Mouse (Mus musculus) spleen, adult 2 months (tissue): ENCODE data around the gene Gzmk. TPM values are rescaled to one million over a fixed set of nuclear protein-coding genes. Genes with fewer than 3 reads are reported as not detected.
A peak's percentile ranks its signal among the peaks of the same experiment; 100 is the strongest.

ENCODE experiments used
- DNase-seq, 2 experiments: peaks; one replicate each; pipeline versions ENCODE4 v3.0.0 to v3.0.0-alpha.2; 2012 to 2021; ENCODE audit warnings: low spot score in 2 of 2, low read depth in 1 of 2
- H3K27ac ChIP-seq: fragments of 200-500 bp; 2 replicates; pipeline ENCODE4 v1.5.1; 2012; ENCODE audit warnings: low read length, inconsistent platforms; ENCODE audit not compliant: insufficient read depth
- H3K27me3 ChIP-seq: fragments of 200-500 bp; 2 replicates; pipeline ENCODE4 v1.6.1; 2012; ENCODE audit warnings: mild to moderate bottlenecking, moderate library complexity, low read length, inconsistent platforms; ENCODE audit not compliant: control insufficient read depth, insufficient read depth
- H3K36me3 ChIP-seq: fragments of 200-500 bp; 2 replicates; pipeline ENCODE4 v1.6.1; 2012; ENCODE audit warnings: mild to moderate bottlenecking, low read length, inconsistent platforms; ENCODE audit not compliant: control insufficient read depth, insufficient read depth
- H3K4me1 ChIP-seq: fragments of 200-500 bp; 2 replicates; pipeline ENCODE4 v1.6.1; 2011; ENCODE audit warnings: inconsistent platforms; ENCODE audit not compliant: control insufficient read depth, insufficient read depth, insufficient read length
- H3K4me3 ChIP-seq: fragments of 200-500 bp; 2 replicates; pipeline ENCODE4 v1.5.1; 2011; ENCODE audit warnings: mild to moderate bottlenecking, inconsistent platforms; ENCODE audit not compliant: insufficient read depth, insufficient read length; ENCODE audit errors: extremely low read depth
- CTCF ChIP-seq: fragments of 200-500 bp; IDR thresholded peaks from 2 replicates; pipeline ENCODE4 v1.5.1; 2011; ENCODE audit warnings: mild to moderate bottlenecking, inconsistent platforms; ENCODE audit not compliant: insufficient read depth, insufficient read length, insufficient replicate concordance; ENCODE audit errors: extremely low read depth
- POLR2A ChIP-seq: fragments of 200-500 bp; IDR thresholded peaks from 2 replicates; pipeline ENCODE4 v1.6.1; 2011; ENCODE audit warnings: low read depth, low read length, inconsistent platforms
- WGBS: fragments of 180-500 bp; shearing (Covaris S2); methylation state at CpG from one replicate; pipeline ENCODE4 v1.1.7; 2018; 5-methylcytosine and 5-hydroxymethylcytosine counted together
- polyA plus RNA-seq: library from polyadenylated mRNA; depleted of rRNA; stranded (reverse); fragments of >200 nt; gene quantifications from 2 replicates; pipeline ENCODE4 v1.2.3, GENCODE M21; 2012; rRNA removed

The Gzmk gene
- 0.18 and 0.28 TPM in 2 replicates for polyA plus RNA-seq

GRCm38 (mm10) chr13:113225811-113226210 is at the start of gene Gzmk:
Gene Gzmk, minus strand, starts transcription at chr13:113225908.
- no peak for TF ChIP-seq CTCF
- no peak for TF ChIP-seq POLR2A
- no peak within 1 kb of the TSS for H3K27ac ChIP-seq
- WGBS: 77% methylated on average over 7 of the region's 7 CpGs
- no peaks in the 10 kb centered on the region for H3K27me3 ChIP-seq
- no peaks in the 10 kb centered on the region for H3K4me1 ChIP-seq
- H3K36me3 ChIP-seq: no peaks in the 10 kb centered on the region
- H3K4me3 ChIP-seq: no peak within 1 kb of the TSS
- no peak for DNase-seq

- Histone ChIP-seq H3K36me3 (no peaks in the 10 kb centered on the region), H3K4me1 (peaks cover 2% of the 10 kb centered on the region; the same call in 1 of the 2 replicates), H3K27me3 (no peaks in the 10 kb centered on the region), H3K4me3 (no peak overlapping the region), H3K27ac (no peak overlapping the region)
- no peak for DNase-seq
- no peak for TF ChIP-seq CTCF
- no peak for TF ChIP-seq POLR2A
- 66% methylated on average over 8 of the region's 8 CpGs for WGBS
Observed at GRCm38 (mm10) chr13:113271189-113271588, 45.5 kb upstream of the Gzmk start.

- 64% methylated on average over 18 of the region's 18 CpGs for WGBS
- H3K36me3 ChIP-seq: no peaks in the 10 kb centered on the region
- H3K27ac ChIP-seq: no peak overlapping the region
Observed at GRCm38 (mm10) chr13:113269777-113270776, 44.4 kb upstream of the Gzmk start.

DNA sequence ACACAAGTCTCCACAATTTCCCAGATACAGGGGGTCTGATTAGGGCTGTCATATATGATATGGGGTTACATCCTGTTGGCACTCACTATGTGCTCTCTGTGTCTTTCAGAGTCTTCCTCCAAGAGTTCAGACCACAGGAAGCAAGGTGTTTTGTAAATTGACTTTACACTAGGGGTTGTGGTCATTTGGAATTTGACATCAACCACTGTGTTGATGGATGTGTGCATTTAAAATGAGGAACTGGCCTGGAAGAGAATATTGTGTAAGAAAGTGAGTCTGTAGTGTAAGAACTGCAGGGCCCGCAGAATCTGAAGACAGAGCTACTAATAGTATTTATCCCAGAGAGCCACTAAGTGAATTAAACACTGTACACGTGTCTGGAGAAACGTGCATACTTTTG is 41.5 kb upstream of the Gzmk start:
- peaks cover 2% of the 10 kb centered on the region; the same call in 1 of the 2 replicates for H3K4me1 ChIP-seq
- no peak overlapping the region for H3K27ac ChIP-seq
- no peaks in the 10 kb centered on the region for H3K36me3 ChIP-seq
- no peak for DNase-seq
- no peaks in the 10 kb centered on the region for H3K27me3 ChIP-seq
- TF ChIP-seq CTCF: no peak
- WGBS: 16% methylated on average over 3 of the region's 3 CpGs
- H3K4me3 ChIP-seq: no peak overlapping the region

More at GRCm38 (mm10) chr13:113269777-113270776, 44.4 kb upstream of the Gzmk start:
- no peaks in the 10 kb centered on the region for H3K27me3 ChIP-seq
- H3K4me3 ChIP-seq: no peak overlapping the region
- TF ChIP-seq CTCF (peak; percentile 86; the same call in 1 of the 2 replicates), POLR2A (no peak)
- peak; percentile 14 to 45 for DNase-seq
- H3K4me1 ChIP-seq: peaks cover 2% of the 10 kb centered on the region; the same call in 1 of the 2 replicates

GRCm38 (mm10) chr13:113266495-113266951 is 40.8 kb upstream of the Gzmk start:
- Histone ChIP-seq H3K4me3 (no peak overlapping the region), H3K27me3 (no peaks in the 10 kb centered on the region), H3K36me3 (no peaks in the 10 kb centered on the region), H3K4me1 (peaks cover 1% of the 10 kb centered on the region; the same call in 1 of the 2 replicates), H3K27ac (no peak overlapping the region)
- TF ChIP-seq CTCF (no peak), POLR2A (no peak)
- DNase-seq: peak; percentile 14 to 59
- WGBS: 20% methylated on average over 9 of the region's 9 CpGs

DNA sequence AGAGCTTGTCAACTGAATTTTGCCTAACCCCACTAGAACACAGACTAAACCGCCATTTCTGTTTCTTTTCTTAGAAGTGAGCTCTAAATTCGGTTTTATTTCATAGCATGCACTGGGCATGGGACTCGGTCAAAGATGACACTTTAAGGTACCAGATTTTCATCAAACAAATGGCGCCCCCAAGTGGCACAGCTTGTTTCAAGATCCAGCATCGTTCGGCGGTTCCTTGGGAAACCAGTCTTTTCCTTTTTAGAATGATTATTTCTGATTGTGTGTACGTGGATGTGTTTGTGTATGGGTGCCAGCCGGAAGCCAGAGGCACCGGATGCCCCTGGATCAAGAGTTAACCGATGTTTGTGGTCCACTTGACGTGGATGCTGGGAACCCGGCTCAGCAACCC is 39.5 kb upstream of the Gzmk start:
- Histone ChIP-seq H3K4me1 (no peaks in the 10 kb centered on the region), H3K36me3 (no peaks in the 10 kb centered on the region), H3K27me3 (no peaks in the 10 kb centered on the region), H3K27ac (no peak overlapping the region), H3K4me3 (no peak overlapping the region)
- WGBS: 19% methylated on average over 13 of the region's 13 CpGs
- no peak for TF ChIP-seq POLR2A
- TF ChIP-seq CTCF: no peak
- no peak for DNase-seq

- no peak for DNase-seq
- H3K4me1 ChIP-seq: no peaks in the 10 kb centered on the region
- 76% methylated on average over 12 of the region's 12 CpGs for WGBS
- no peak for TF ChIP-seq CTCF
- TF ChIP-seq POLR2A: no peak
- no peak overlapping the region for H3K27ac ChIP-seq
- no peaks in the 10 kb centered on the region for H3K27me3 ChIP-seq
- H3K4me3 ChIP-seq: no peak overlapping the region
- no peaks in the 10 kb centered on the region for H3K36me3 ChIP-seq
Observed at GRCm38 (mm10) chr13:113262822-113263221, 37.1 kb upstream of the Gzmk start.
